Mouse (Mus musculus): Measurements from ENCODE around the gene Tnfrsf25. TPM values are rescaled to one million over a fixed set of nuclear protein-coding genes. Genes with fewer than 3 reads are reported as not detected.
A peak's percentile ranks its signal among the peaks of the same experiment; 100 is the strongest.

Tnfrsf25 gene
- polyA plus RNA-seq, 1 experiment from 2014 or later, result 1.2 TPM

GRCm38 (mm10) chr4:152141521-152142135 is 25.9 kb downstream of the Tnfrsf25 start:
- Histone ChIP-seq H3K36me3 (ENCODE audit: control insufficient read depth, insufficient read depth) (no peaks in the 10 kb centered on the region), H3K9me3 (ENCODE audit: control insufficient read depth) (no peaks in the 10 kb centered on the region), H3K4me2 (replicated peaks; ENCODE audit: low read depth) (no peak overlapping the region), H3K4me1 (replicated peaks; ENCODE audit: control insufficient read depth, insufficient read depth, low read length) (no peaks in the 10 kb centered on the region), H3K27me3 (replicated peaks; ENCODE audit: control insufficient read depth, insufficient read depth, low read length) (peaks cover 5% of the 10 kb centered on the region; the same call in 1 of the 2 replicates), H3K27ac (ENCODE audit: low read depth, low read length) (no peak overlapping the region), H3K9ac (ENCODE audit: low read depth, low read length) (no peak overlapping the region), H3K4me3 (ENCODE audit: low read depth, low read length) (no peak overlapping the region)
- no peak for TF ChIP-seq CTCF (IDR thresholded peaks at IDR 0.05; ENCODE audit: low read depth)
- ATAC-seq, result no peak
- WGBS, result 69% methylated on average over 8 of the region's 8 CpGs

DNA sequence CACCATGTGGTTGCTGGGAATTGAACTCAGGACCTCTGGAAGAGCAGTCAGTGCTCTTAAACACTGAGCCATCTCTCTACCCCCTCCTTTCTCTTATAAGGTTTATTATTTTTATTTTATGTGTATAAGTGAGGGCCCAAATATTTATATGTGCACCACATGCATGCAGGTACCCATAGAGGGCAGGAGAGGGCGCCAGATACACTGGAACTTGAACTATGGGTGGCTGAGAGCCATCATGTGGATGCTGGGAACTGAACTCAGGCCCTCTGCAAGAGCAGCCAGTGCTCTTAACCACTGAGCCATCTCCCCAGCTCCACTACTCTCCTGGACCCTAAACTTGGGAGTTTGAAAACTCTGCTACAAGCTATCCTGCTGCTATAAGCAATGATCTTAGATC is 27.9 kb downstream of the Tnfrsf25 start:
- Histone ChIP-seq H3K36me3 (ENCODE audit: control insufficient read depth, insufficient read depth) (no peaks in the 10 kb centered on the region), H3K4me2 (replicated peaks; ENCODE audit: low read depth) (no peak overlapping the region), H3K27me3 (replicated peaks; ENCODE audit: control insufficient read depth, insufficient read depth, low read length) (peaks cover 5% of the 10 kb centered on the region; the same call in 1 of the 2 replicates), H3K9me3 (ENCODE audit: control insufficient read depth) (no peaks in the 10 kb centered on the region), H3K27ac (ENCODE audit: low read depth, low read length) (no peak overlapping the region), H3K4me3 (ENCODE audit: low read depth, low read length) (no peak overlapping the region), H3K4me1 (replicated peaks; ENCODE audit: control insufficient read depth, insufficient read depth, low read length) (no peaks in the 10 kb centered on the region), H3K9ac (ENCODE audit: low read depth, low read length) (no peak overlapping the region)
- 43% methylated on average over 1 of the region's 1 CpGs for WGBS
- no peak for ATAC-seq
- TF ChIP-seq CTCF (IDR thresholded peaks at IDR 0.05; ENCODE audit: low read depth), result peak; percentile 41

GRCm38 (mm10) chr4:152145473-152145872 is 29.7 kb downstream of the Tnfrsf25 start:
- Histone ChIP-seq H3K9me3 (ENCODE audit: control insufficient read depth) (no peaks in the 10 kb centered on the region), H3K27me3 (replicated peaks; ENCODE audit: control insufficient read depth, insufficient read depth, low read length) (peaks cover 5% of the 10 kb centered on the region; the same call in 1 of the 2 replicates), H3K4me3 (ENCODE audit: low read depth, low read length) (no peak overlapping the region), H3K9ac (ENCODE audit: low read depth, low read length) (no peak overlapping the region), H3K4me2 (replicated peaks; ENCODE audit: low read depth) (no peak overlapping the region), H3K4me1 (replicated peaks; ENCODE audit: control insufficient read depth, insufficient read depth, low read length) (no peaks in the 10 kb centered on the region), H3K27ac (ENCODE audit: low read depth, low read length) (no peak overlapping the region), H3K36me3 (ENCODE audit: control insufficient read depth, insufficient read depth) (no peaks in the 10 kb centered on the region)
- TF ChIP-seq CTCF (IDR thresholded peaks at IDR 0.05; ENCODE audit: low read depth), result no peak
- no peak for ATAC-seq
- 51% methylated on average over 10 of the region's 10 CpGs for WGBS

DNA sequence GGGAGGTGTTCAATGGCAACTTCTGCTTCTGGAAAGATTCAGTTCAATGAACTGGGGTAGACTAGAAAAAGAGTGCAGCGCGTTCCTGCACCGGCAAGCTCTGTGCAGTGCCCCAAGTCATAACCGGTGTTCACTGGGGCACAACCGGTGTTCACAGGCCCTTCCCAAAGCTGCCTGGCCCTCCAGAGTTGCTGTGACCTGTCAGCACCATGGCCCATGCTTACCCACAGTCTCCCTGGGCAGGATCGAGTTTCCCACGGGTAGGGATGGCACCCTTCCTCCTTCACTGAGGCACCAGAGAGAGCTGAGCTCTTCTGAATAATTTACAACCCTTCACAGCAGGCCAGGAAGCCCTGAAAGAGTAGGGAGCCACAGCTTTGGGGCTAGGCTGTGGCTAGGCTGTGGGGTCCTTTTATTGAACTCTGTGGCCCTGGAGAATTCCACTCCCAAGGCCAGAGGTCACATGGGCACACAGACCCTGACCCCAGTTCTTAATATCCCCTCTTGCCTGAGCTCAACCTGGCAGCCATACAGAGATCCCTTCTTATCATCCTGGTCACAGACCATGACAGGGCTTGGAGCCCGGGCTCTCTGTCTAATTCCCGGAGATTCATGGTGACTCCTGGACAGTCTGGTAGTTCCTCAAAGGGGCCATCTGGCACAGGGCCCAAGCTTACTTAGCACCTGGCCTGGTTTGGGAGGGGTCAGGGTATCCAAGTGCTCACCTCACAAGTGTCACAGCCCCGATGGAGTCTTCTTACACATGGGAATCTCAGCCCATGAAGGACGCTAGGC is 30.5 kb downstream of the Tnfrsf25 start:
- H3K9me3 ChIP-seq (ENCODE audit: control insufficient read depth), result no peaks in the 10 kb centered on the region
- no peak for ATAC-seq
- no peaks in the 10 kb centered on the region for H3K4me1 ChIP-seq (replicated peaks; ENCODE audit: control insufficient read depth, insufficient read depth, low read length)
- WGBS, result 63% methylated on average over 11 of the region's 11 CpGs
- H3K9ac ChIP-seq (ENCODE audit: low read depth, low read length), result no peak overlapping the region
- H3K36me3 ChIP-seq (ENCODE audit: control insufficient read depth, insufficient read depth), result no peaks in the 10 kb centered on the region
- peaks cover 10% of the 10 kb centered on the region for H3K27me3 ChIP-seq (replicated peaks; ENCODE audit: control insufficient read depth, insufficient read depth, low read length)
- no peak overlapping the region for H3K4me3 ChIP-seq (ENCODE audit: low read depth, low read length)
- no peak overlapping the region for H3K4me2 ChIP-seq (replicated peaks; ENCODE audit: low read depth)
- no peak for TF ChIP-seq CTCF (IDR thresholded peaks at IDR 0.05; ENCODE audit: low read depth)
- no peak overlapping the region for H3K27ac ChIP-seq (ENCODE audit: low read depth, low read length)

GRCm38 (mm10) chr4:152150546-152150945 is 34.8 kb downstream of the Tnfrsf25 start:
- WGBS, result 67% methylated on average over 4 of the region's 4 CpGs

GRCm38 (mm10) chr4:152151451-152151965 is 35.8 kb downstream of the Tnfrsf25 start:
- no peak for TF ChIP-seq CTCF (IDR thresholded peaks at IDR 0.05; ENCODE audit: low read depth)
- no peak overlapping the region for H3K27ac ChIP-seq (ENCODE audit: low read depth, low read length)
- H3K9ac ChIP-seq (ENCODE audit: low read depth, low read length), result no peak overlapping the region
- H3K4me3 ChIP-seq (ENCODE audit: low read depth, low read length), result peak overlapping the region; percentile 28
- peak overlapping the region; percentile 69 for H3K4me2 ChIP-seq (replicated peaks; ENCODE audit: low read depth)
- H3K9me3 ChIP-seq (ENCODE audit: control insufficient read depth), result no peaks in the 10 kb centered on the region
- no peaks in the 10 kb centered on the region; the same call in 1 of the 2 replicates for H3K4me1 ChIP-seq (replicated peaks; ENCODE audit: control insufficient read depth, insufficient read depth, low read length)
- no peak for ATAC-seq
- WGBS, result 32% methylated on average over 7 of the region's 7 CpGs
- peaks cover 29% of the 10 kb centered on the region for H3K27me3 ChIP-seq (replicated peaks; ENCODE audit: control insufficient read depth, insufficient read depth, low read length)
- no peaks in the 10 kb centered on the region for H3K36me3 ChIP-seq (ENCODE audit: control insufficient read depth, insufficient read depth)

More at GRCm38 (mm10) chr4:152150546-152150945, 34.8 kb downstream of the Tnfrsf25 start:
- H3K4me3 ChIP-seq (ENCODE audit: low read depth, low read length), result no peak overlapping the region
- H3K4me1 ChIP-seq (replicated peaks; ENCODE audit: control insufficient read depth, insufficient read depth, low read length), result no peaks in the 10 kb centered on the region; the same call in 1 of the 2 replicates
- H3K27ac ChIP-seq (ENCODE audit: low read depth, low read length), result no peak overlapping the region
- H3K27me3 ChIP-seq (replicated peaks; ENCODE audit: control insufficient read depth, insufficient read depth, low read length), result peaks cover 29% of the 10 kb centered on the region
- no peak for TF ChIP-seq CTCF (IDR thresholded peaks at IDR 0.05; ENCODE audit: low read depth)
- no peaks in the 10 kb centered on the region for H3K9me3 ChIP-seq (ENCODE audit: control insufficient read depth)
- no peak overlapping the region for H3K4me2 ChIP-seq (replicated peaks; ENCODE audit: low read depth)
- no peak overlapping the region for H3K9ac ChIP-seq (ENCODE audit: low read depth, low read length)
- ATAC-seq, result no peak
- no peaks in the 10 kb centered on the region for H3K36me3 ChIP-seq (ENCODE audit: control insufficient read depth, insufficient read depth)

All from intestine, postnatal 0 days (tissue).